Mouse (Mus musculus) thymus, adult 2 months (tissue): Measurements from ENCODE around the gene Dlg1. TPM values are rescaled to one million over a fixed set of nuclear protein-coding genes. Genes with fewer than 3 reads are reported as not detected.

Source experiments
- DNase-seq: peaks from one replicate; pipeline ENCODE4 v3.0.0; 2021
- H3K27ac ChIP-seq: fragments of 200-500 bp; 2 replicates; pipeline ENCODE4 v1.5.1; 2012; ENCODE audit warnings: low read length, control low read depth; ENCODE audit not compliant: control insufficient read depth, insufficient read depth
- H3K27me3 ChIP-seq: fragments of 200-500 bp; 2 replicates; pipeline ENCODE4 v1.6.1; 2012; ENCODE audit warnings: mild to moderate bottlenecking, low read length, moderate library complexity, mixed read lengths; ENCODE audit not compliant: control insufficient read depth, insufficient read depth
- H3K36me3 ChIP-seq: fragments of 200-500 bp; 2 replicates; pipeline ENCODE4 v1.6.1; 2012; ENCODE audit warnings: mild to moderate bottlenecking, low read length, moderate library complexity; ENCODE audit not compliant: control insufficient read depth, insufficient read depth
- H3K4me1 ChIP-seq: fragments of 200-500 bp; replicated peaks from 2 replicates; pipeline ENCODE4 v1.6.1; 2012; ENCODE audit warnings: low read length; ENCODE audit not compliant: control insufficient read depth, insufficient read depth
- H3K4me3 ChIP-seq: fragments of 200-500 bp; 2 replicates; pipeline ENCODE4 v1.5.1; 2012; ENCODE audit warnings: mild to moderate bottlenecking, low read length, control low read depth, moderate library complexity; ENCODE audit not compliant: control insufficient read depth, insufficient read depth
- CTCF ChIP-seq: fragments of 200-500 bp; IDR thresholded peaks from 2 replicates; pipeline ENCODE4 v1.5.1; 2012; ENCODE audit warnings: mild to moderate bottlenecking, control low read depth, low read length, moderate library complexity, borderline replicate concordance; ENCODE audit not compliant: control insufficient read depth, poor library complexity, insufficient read depth; ENCODE audit errors: extremely low read depth
- POLR2A ChIP-seq: fragments of 200-500 bp; IDR thresholded peaks from 2 replicates; pipeline ENCODE4 v1.6.1; 2012; ENCODE audit warnings: mild to moderate bottlenecking, low read length, control low read depth, moderate library complexity; ENCODE audit not compliant: control insufficient read depth, poor library complexity, insufficient read depth; ENCODE audit errors: extremely low read depth
- WGBS: fragments of 180-500 bp; shearing (Covaris S2); methylation state at CpG from one replicate; pipeline ENCODE4 v1.1.7; 2018; 5-methylcytosine and 5-hydroxymethylcytosine counted together
- polyA plus RNA-seq: library from polyadenylated mRNA; depleted of rRNA; stranded (reverse); fragments of >200 nt; gene quantifications from 2 replicates; pipeline ENCODE4 v1.2.3, GENCODE M21; 2012

The Dlg1 gene
- polyA plus RNA-seq, 1 experiment = 18.9 TPM

DNA sequence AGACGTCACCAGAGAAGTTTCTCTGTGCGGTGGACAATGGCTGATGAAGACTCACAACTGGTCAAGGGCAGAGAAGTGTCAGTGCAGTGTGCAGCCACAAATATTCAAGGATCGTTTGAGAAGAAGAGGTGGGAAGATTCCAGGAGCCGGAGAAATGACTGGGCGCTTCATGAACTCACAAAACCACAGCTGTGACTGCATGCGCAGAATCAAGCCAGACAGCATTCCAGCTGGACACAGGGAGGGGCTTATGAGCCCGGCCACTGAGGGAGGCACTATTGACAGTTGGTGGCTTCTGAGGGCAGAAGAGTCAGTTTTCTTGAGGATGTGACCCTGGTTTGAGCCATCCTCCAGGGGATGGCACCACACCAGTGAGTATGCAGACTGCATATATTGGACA is 24.9 kb upstream of the Dlg1 start:
- 86% methylated on average over 7 of the region's 7 CpGs for WGBS
- DNase-seq = no peak
- H3K36me3 ChIP-seq = no peaks in the 10 kb centered on the region
- H3K27ac ChIP-seq = no peak overlapping the region
- no peaks in the 10 kb centered on the region for H3K27me3 ChIP-seq
- TF ChIP-seq CTCF = no peak
- no peak for TF ChIP-seq POLR2A
- H3K4me3 ChIP-seq = no peak overlapping the region
- H3K4me1 ChIP-seq = no peaks in the 10 kb centered on the region; the same call in 1 of the 2 replicates

DNA sequence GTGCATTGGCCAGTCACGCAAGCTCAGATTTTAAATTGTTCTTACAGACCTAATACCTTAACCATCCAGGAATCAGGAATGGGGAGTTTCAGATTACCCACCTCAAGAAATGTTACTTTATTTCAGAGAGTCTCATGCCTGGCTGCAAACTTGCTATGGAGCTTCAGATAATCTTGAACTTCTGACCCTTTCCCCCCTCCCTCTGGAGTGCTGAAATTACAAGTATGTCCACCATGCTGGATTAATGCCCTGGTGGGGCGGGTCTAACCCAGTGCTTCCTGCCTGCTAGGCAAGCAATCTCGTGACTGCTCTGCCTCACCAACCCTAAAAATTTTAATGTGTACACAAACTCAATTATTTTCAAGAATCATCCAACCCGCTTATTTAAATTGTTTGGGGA is 23.3 kb upstream of the Dlg1 start:
- Histone ChIP-seq H3K4me3 (no peak overlapping the region), H3K4me1 (no peaks in the 10 kb centered on the region; the same call in 1 of the 2 replicates), H3K27me3 (no peaks in the 10 kb centered on the region), H3K36me3 (no peaks in the 10 kb centered on the region), H3K27ac (no peak overlapping the region)
- 75% methylated on average over 4 of the region's 4 CpGs for WGBS
- no peak for TF ChIP-seq POLR2A
- TF ChIP-seq CTCF = no peak
- no peak for DNase-seq

DNA sequence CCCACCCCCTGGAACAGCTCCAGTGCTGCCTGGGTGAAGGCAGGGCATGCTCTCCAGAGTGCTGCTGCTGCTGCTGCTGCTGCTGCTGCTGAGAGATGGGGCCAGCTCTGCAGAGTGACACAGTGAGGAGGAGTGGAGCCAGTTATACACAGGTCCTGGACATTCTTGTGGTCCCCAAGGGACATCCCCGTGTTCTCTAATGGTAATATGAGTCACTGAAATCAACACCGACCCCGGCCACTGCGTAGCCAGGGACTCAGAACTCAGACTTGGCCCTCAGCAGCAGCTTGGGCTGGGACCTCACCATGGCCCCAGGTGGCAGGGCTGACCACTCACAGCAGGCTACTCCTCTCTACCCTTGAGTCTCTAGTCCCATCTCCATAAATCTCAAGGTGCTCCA is 21.5 kb upstream of the Dlg1 start:
- H3K27me3 ChIP-seq = no peaks in the 10 kb centered on the region
- WGBS = 76% methylated on average over 4 of the region's 4 CpGs
- H3K4me1 ChIP-seq = no peaks in the 10 kb centered on the region; the same call in 1 of the 2 replicates
- H3K4me3 ChIP-seq = no peak overlapping the region
- H3K27ac ChIP-seq = no peak overlapping the region
- no peak for DNase-seq
- TF ChIP-seq POLR2A (no peak), CTCF (no peak)
- H3K36me3 ChIP-seq = no peaks in the 10 kb centered on the region

DNA sequence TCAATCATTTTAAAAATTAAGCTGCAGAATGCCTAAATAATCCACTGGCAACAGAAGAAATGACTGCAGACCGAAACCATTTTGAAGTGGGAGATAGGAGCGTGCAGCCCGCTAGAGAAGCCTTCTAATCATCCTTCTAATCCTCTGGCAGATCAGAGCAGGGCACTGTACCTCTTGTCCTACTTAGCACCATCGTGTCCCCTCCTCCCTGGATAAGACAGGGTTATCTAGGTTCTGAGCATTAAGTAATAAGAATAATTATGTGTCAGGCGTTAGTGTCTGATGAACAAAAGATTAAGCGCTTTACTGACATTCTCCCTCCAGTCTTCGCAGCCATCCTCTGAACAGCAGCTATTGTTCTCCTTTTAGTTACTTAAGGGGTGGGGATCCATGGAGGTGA is 16.0 kb upstream of the Dlg1 start:
- Histone ChIP-seq H3K27me3 (no peaks in the 10 kb centered on the region), H3K4me1 (no peaks in the 10 kb centered on the region), H3K36me3 (no peaks in the 10 kb centered on the region), H3K4me3 (no peak overlapping the region), H3K27ac (no peak overlapping the region)
- no peak for DNase-seq
- 91% methylated on average over 7 of the region's 7 CpGs for WGBS
- TF ChIP-seq CTCF (no peak), POLR2A (no peak)

DNA sequence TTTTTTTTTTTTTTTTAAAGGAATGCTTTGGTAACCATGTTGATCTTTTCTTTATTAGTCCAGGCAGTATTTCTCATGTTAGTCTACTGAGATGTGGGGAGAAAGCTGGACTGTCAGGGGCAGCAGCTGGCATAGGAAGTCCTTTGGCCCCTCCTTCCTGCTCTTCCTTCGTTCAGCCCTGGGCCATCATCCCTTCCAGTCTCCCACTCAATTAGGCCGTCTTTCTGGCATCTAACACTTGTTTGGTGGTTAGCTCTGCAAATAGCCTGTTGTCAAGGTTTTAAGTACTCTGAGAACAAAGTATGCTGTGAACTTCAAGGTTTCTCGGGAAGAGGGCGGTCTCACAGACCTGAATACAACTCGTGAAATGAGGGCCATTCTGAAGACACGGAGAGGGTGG is 12.5 kb upstream of the Dlg1 start:
- no peaks in the 10 kb centered on the region for H3K27me3 ChIP-seq
- no peaks in the 10 kb centered on the region for H3K36me3 ChIP-seq
- TF ChIP-seq CTCF (no peak), POLR2A (no peak)
- H3K4me3 ChIP-seq = no peak overlapping the region
- H3K27ac ChIP-seq = no peak overlapping the region
- no peak for DNase-seq
- 72% methylated on average over 6 of the region's 6 CpGs for WGBS
- no peaks in the 10 kb centered on the region for H3K4me1 ChIP-seq

DNA sequence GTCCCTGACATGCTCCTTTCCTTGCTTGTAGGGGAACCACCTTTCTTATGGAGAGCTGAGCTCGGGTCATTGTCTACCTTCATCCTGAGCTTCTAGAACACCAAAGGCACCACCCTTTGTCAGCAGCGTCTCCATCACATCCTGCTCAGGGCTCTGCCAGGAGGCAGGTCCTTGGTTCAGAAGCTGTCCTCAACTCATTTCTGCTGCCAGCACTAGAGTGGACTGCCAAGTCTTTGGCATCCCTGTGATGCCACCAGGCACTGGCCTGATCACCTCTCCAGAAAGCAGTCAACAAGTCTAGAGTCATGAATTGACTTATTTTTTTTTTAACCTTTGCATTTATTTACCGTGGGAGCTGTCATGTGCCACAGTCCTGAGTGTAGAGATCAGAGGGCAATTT is 11.7 kb upstream of the Dlg1 start:
- WGBS = 79% methylated on average over 3 of the region's 3 CpGs
- H3K36me3 ChIP-seq = no peaks in the 10 kb centered on the region
- DNase-seq = no peak
- H3K4me3 ChIP-seq = no peak overlapping the region
- H3K27ac ChIP-seq = no peak overlapping the region
- no peak for TF ChIP-seq CTCF
- no peak for TF ChIP-seq POLR2A
- no peaks in the 10 kb centered on the region for H3K27me3 ChIP-seq
- H3K4me1 ChIP-seq = no peaks in the 10 kb centered on the region

DNA sequence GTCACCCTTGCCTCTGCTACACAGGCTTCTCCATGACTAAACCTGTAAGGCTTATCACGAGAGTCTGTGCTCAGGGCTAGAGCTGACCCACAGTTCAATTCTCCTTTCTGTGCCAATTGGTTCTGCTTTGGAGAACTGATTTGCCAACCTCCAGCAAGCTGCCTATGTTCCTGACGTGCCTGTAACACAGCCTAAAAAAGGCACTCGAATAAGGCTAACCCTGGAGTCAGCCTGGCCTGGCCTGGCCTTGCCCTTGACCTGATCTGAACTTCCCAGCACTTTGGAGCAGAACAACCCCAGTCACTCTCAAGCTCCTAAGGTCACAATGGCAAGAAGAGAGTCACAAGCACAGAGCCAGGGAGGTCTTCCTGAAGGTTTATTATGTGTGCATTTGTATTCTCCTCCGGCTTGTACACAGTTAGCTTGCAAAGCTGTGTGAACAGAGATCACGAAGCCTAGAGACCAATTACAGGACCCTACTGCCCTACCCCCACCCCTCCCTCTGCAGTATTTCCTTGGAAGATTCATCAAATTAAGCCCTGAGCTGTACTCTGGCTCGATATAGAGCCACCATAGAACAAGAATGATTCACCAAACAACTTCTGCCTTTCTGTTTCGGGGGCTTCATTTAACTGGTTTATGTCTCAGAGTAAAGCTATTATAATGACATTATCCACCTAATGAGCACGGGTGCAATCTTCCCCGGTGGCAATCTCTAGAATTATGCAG is 11.0 kb upstream of the Dlg1 start:
- no peaks in the 10 kb centered on the region for H3K36me3 ChIP-seq
- H3K4me1 ChIP-seq = no peaks in the 10 kb centered on the region
- no peak overlapping the region for H3K27ac ChIP-seq
- WGBS = 88% methylated on average over 9 of the region's 9 CpGs
- no peaks in the 10 kb centered on the region for H3K27me3 ChIP-seq
- TF ChIP-seq POLR2A (no peak), CTCF (no peak)
- no peak for DNase-seq
- no peak overlapping the region for H3K4me3 ChIP-seq
